Mouse (Mus musculus) midbrain, embryonic 10.5 days (tissue): ENCODE data around the gene Mre11a. TPM values are rescaled to one million over a fixed set of nuclear protein-coding genes. Genes with fewer than 3 reads are reported as not detected.
"Not testable (repeated sequence)": the region's sequence is repeated elsewhere in the genome, so short reads cannot be mapped to it uniquely, and the experiment has no call there.

Experiments
- DNase-seq: peaks from one replicate; pipeline ENCODE4 v3.0.0-alpha.2; 2017; ENCODE audit warnings: low spot score
- H3K27ac ChIP-seq: fragments of 300-500 bp; sonication (generic); replicated peaks from 2 replicates; pipeline ENCODE4 v1.5.1; 2016; ENCODE audit warnings: mild to moderate bottlenecking
- H3K27me3 ChIP-seq: fragments of 300-500 bp; sonication (generic); 2 replicates; pipeline ENCODE4 v1.6.1; 2016; ENCODE audit warnings: low read depth, mild to moderate bottlenecking; ENCODE audit not compliant: poor library complexity, severe bottlenecking
- H3K36me3 ChIP-seq: fragments of 300-500 bp; sonication (generic); 2 replicates; pipeline ENCODE4 v1.6.1; 2016; ENCODE audit warnings: mild to moderate bottlenecking, moderate library complexity
- H3K4me1 ChIP-seq: fragments of 300-500 bp; sonication (generic); 2 replicates; pipeline ENCODE4 v1.6.1; 2016
- H3K4me3 ChIP-seq: fragments of 300-500 bp; sonication (generic); 2 replicates; pipeline ENCODE4 v1.5.1; 2016; ENCODE audit warnings: mild to moderate bottlenecking, moderate library complexity
- H3K9me3 ChIP-seq: fragments of 300-500 bp; sonication (generic); replicated peaks from 2 replicates; pipeline ENCODE4 v1.6.1; 2016; ENCODE audit warnings: mild to moderate bottlenecking
- WGBS: fragments of 180-500 bp; shearing (Covaris S2); methylation state at CpG from one replicate; pipeline ENCODE4 v1.1.7; 2016; 5-methylcytosine and 5-hydroxymethylcytosine counted together
- polyA plus RNA-seq: library from polyadenylated mRNA; unstranded; fragments of >200 nt; fragmentation: Nextera tagmentation; extraction: Ambion mirVana; gene quantifications from 2 replicates; pipeline ENCODE4 v1.2.1, GENCODE M21; 2016

The Mre11a gene
- polyA plus RNA-seq, 1 experiment from 2014 or later = 38.6 TPM

DNA sequence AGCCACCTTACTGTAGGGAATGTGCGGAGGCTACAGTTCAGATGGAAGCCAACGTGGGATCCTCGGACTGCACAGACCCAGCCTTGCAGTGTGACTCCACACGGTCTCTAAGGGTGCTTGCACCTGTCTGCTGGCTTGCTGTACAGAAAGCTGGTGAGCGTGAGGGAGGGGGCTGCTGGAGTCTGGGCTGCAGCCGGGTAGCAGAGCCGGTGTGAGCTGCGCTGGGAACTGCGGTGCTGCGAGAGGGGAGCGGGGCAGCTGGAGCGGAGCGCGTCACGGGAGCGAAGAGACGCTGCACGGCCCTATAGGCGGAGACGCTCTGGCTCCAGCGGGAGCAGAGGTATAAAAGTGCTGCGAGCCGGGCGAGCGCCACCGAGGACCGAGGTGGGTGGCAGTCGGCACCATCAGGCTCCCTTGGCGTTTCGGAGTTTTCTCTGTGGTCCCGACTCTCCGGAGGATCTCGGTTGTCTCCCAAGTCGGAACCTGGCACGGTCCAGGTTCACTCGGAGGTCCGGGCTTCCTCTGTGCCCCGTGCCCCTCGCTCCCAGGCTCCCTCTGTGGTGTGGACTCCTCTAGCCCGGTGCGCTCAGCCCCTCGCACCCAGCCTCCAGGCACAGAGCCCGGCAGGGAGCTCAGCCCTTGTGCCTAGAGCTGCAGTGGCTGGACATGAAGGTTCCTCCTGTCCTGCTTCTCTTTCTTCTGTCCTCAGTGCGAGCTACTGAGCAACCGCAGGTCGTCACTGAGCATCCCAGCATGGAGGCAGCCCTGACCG lies 75.6 kb downstream of the Mre11a start, which contains the start of gene Gpr83:
Gene Gpr83 (plus strand): TSS at position 343 of the 772 bp plus-strand sequence.
- peak within 1 kb of the TSS; percentile 63; the same call in 1 of the 2 replicates for H3K27ac ChIP-seq
- no peaks in the 10 kb centered on the region for H3K36me3 ChIP-seq
- H3K4me3 ChIP-seq = peak within 1 kb of the TSS; percentile 58
- peaks cover 15% of the 10 kb centered on the region for H3K4me1 ChIP-seq
- DNase-seq = peak; percentile 71
- 3% methylated on average over 47 of the region's 47 CpGs for WGBS
- no peaks in the 10 kb centered on the region for H3K9me3 ChIP-seq
- H3K27me3 ChIP-seq = peaks cover 53% of the 10 kb centered on the region

DNA sequence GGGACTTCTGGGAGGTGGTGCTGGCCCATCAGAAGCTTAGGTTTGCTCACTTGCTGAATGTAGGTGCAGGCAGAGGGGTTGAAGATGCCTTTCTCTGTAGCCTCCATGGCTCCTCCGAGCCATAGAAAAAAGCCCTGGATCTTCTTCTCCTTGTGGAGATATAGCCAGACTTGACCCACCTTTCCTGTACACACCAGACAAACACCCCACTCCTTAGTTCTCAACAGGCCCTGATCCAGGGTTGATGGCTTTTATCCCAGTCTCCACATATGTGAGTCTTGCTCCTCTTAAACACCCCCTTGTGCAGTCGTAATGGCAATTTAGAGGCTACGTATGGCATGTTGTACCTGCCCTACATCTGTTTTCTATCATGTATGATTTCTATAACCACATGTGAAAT lies 78.7 kb downstream of the Mre11a start:
- peaks cover 15% of the 10 kb centered on the region for H3K4me1 ChIP-seq
- no peak overlapping the region for H3K27ac ChIP-seq
- H3K4me3 ChIP-seq = no peak overlapping the region
- 90% methylated on average over 3 of the region's 3 CpGs for WGBS
- no peaks in the 10 kb centered on the region for H3K9me3 ChIP-seq
- peaks cover 48% of the 10 kb centered on the region for H3K27me3 ChIP-seq
- no peak for DNase-seq
- H3K36me3 ChIP-seq = no peaks in the 10 kb centered on the region

DNA sequence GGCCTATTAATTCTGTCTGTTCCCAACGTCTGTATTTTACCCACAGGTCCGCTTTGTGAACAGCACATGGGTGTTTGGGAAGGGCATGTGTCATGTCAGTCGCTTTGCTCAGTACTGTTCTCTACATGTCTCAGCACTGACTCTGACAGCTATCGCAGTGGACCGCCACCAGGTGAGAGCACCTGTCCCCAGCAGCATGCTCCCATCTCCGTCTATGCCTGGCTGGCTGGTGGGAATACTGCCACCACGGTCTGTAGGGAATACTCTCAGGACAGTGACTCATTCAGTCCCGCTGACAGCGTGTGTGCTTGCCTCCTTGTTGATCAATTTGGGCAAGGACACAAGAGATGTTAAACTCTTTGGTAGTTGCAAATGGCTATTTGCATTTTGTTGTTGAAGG lies 80.3 kb downstream of the Mre11a start:
- H3K9me3 ChIP-seq = no peaks in the 10 kb centered on the region
- 82% methylated on average over 9 of the region's 9 CpGs for WGBS
- peaks cover 13% of the 10 kb centered on the region for H3K4me1 ChIP-seq
- no peak for DNase-seq
- no peaks in the 10 kb centered on the region for H3K36me3 ChIP-seq
- no peak overlapping the region for H3K4me3 ChIP-seq
- peaks cover 32% of the 10 kb centered on the region for H3K27me3 ChIP-seq
- H3K27ac ChIP-seq = no peak overlapping the region

DNA sequence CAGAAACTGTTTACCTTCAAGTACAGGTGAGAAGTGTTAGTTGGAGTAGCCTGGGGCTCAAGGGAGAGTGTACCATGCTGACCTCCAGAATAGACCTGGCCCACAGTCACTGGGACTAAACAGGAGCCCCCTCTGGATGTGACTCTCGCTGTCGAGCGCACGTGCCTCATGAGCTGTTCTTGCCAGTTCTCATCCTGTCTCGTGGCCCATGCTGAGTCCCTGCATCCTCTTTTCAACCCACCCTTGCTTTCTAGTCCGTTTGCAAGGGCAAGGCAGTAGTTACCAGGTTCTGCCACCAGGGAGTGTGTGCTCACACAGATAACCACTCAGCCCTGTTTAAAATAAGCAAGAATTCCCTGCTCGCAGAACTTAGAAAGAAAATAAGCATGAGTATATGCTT lies 82.5 kb downstream of the Mre11a start:
- Histone ChIP-seq H3K4me1 (peaks cover 9% of the 10 kb centered on the region), H3K27me3 (peaks cover 9% of the 10 kb centered on the region), H3K36me3 (no peaks in the 10 kb centered on the region), H3K27ac (no peak overlapping the region), H3K9me3 (no peaks in the 10 kb centered on the region), H3K4me3 (no peak overlapping the region)
- peak; percentile 50 for DNase-seq
- WGBS = 40% methylated on average over 7 of the region's 7 CpGs

DNA sequence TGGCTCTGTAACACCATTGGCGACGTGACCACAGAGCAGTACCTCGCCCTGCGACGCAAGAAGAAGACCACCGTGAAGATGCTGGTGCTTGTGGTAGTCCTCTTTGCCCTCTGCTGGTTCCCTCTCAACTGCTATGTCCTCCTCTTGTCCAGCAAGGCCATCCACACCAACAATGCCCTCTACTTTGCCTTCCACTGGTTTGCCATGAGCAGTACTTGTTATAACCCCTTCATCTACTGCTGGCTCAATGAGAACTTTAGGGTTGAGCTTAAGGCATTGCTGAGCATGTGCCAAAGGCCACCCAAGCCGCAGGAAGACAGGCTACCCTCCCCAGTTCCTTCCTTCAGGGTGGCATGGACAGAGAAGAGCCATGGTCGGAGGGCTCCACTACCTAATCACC lies 83.9 kb downstream of the Mre11a start:
- no peak overlapping the region for H3K4me3 ChIP-seq
- H3K36me3 ChIP-seq = no peaks in the 10 kb centered on the region
- 95% methylated on average over 8 of the region's 8 CpGs for WGBS
- H3K27ac ChIP-seq = 0 out of 2 replicates have a peak overlapping the region, but pooled peaks have one; percentile 3
- no peak for DNase-seq
- H3K9me3 ChIP-seq = no peaks in the 10 kb centered on the region
- H3K4me1 ChIP-seq = peaks cover 17% of the 10 kb centered on the region
- no peaks in the 10 kb centered on the region; the same call in 1 of the 2 replicates for H3K27me3 ChIP-seq

DNA sequence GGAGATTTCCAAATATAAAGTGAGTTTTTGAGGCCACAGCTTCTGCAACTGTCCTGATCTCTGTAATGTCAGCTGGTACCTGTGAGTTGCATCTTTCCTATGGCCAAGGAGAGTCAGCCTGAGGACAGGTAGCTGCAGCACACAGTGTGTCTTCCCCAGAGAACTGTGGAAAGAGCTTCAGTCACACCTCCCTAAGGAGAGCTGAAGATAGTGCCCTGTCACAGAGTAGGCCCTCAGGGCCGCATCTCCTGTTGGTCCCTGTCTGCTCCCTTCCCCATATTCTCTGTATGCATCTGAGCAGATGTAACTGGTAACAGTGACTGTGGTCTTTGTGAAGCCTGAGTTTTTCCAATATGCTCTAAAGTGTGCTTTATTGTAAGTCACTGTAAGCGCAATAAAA lies 85.9 kb downstream of the Mre11a start:
- no peaks in the 10 kb centered on the region for H3K9me3 ChIP-seq
- H3K27me3 ChIP-seq = no peaks in the 10 kb centered on the region
- H3K27ac ChIP-seq = no peak overlapping the region
- WGBS = 85% methylated on average over 2 of the region's 2 CpGs
- H3K4me3 ChIP-seq = no peak overlapping the region
- H3K4me1 ChIP-seq = peaks cover 17% of the 10 kb centered on the region
- DNase-seq = no peak
- no peaks in the 10 kb centered on the region for H3K36me3 ChIP-seq

DNA sequence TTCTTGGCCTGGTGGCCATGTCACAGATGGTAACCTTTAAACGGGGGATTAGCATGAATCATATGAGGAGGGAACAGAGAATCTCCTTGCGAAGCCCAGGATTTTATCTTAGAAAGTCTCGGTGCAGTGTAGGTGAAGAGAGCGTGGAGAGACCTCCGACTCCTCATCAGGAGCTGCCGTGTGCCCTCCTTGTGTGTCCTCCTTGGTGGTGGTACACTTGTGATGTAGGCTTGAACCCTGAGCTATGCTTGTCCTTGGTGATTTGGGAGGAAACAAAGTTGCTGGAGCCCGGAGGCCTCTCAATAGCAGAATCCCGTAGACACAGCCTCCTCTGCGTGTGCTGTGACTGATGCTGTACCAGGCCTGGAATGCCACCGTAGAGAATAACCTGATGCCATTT lies 86.3 kb downstream of the Mre11a start:
- 0 out of 2 replicates have a peak overlapping the region, but pooled peaks have one; percentile 23 for H3K27ac ChIP-seq
- 93% methylated on average over 10 of the region's 10 CpGs for WGBS

DNA sequence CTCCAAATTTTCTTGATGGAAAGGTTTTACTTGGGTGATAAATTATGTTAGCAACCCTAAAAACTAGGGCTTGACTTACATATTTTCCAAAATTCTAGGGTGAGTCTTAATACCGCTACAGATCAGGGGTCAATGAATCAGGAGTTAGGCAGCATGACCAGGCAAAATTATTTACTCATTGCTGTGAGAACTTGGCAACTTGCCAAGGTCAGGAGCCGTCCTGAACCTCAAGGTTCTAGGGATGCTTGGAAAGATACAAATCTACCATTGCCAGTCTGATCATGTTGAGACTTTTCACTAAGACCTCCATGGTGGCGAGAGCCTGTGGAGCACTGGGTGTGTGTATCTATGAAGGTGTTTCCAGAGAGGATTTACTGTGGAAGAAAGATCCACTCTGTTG lies 87.1 kb downstream of the Mre11a start:
- Histone ChIP-seq H3K9me3 (no peaks in the 10 kb centered on the region), H3K4me1 (peaks cover 26% of the 10 kb centered on the region), H3K36me3 (no peaks in the 10 kb centered on the region), H3K27ac (peak overlapping the region; percentile 78), H3K27me3 (no peaks in the 10 kb centered on the region), H3K4me3 (no peak overlapping the region)
- DNase-seq = no peak
- 86% methylated on average over 3 of the region's 3 CpGs for WGBS

More for the DNA sequence above, 86.3 kb downstream of the Mre11a start:
- Histone ChIP-seq H3K9me3 (no peaks in the 10 kb centered on the region), H3K36me3 (no peaks in the 10 kb centered on the region), H3K4me1 (peaks cover 19% of the 10 kb centered on the region), H3K4me3 (no peak overlapping the region), H3K27me3 (no peaks in the 10 kb centered on the region)
- no peak for DNase-seq

DNA sequence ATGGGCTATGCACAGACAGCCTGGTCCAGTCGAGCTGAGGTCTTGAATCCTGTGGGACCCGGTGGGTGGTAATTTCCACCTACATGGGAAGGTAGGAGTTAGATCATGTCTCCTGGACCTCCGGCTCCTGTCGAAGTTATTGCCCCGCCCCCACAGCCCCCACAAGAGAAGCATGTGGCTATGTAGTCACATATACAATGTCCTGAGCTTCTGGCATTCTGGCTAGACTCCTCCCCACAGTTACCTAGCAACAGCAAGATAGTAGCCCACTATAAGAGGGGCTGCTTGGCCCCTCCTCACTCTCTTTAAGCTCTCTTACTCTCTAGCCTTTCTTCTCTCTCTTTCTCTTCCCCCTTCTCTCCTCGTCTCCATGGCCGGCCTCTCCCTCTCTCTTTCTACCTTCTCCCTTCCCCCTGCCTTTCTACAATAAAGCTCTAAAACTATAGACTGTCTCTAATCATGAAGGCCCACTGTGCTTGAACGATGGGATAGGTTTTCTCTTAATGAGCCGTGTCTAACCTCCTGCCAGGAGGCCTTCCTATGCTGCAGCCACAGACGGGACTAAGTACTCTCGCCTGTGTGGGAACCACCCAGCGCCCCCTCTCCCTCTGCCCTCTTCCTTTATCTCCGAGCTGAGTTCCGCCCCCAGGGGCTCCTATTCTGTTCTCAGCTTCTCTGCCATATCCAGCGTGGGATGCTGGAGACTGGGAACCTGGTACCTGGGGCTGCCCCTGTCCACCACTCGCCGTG lies 87.9 kb downstream of the Mre11a start:
- Histone ChIP-seq H3K27ac (peak overlapping the region; percentile 78), H3K4me1 (peaks cover 27% of the 10 kb centered on the region), H3K36me3 (no peaks in the 10 kb centered on the region), H3K9me3 (no peaks in the 10 kb centered on the region), H3K4me3 (0 out of 2 replicates have a peak overlapping the region, but pooled peaks have one; percentile 4), H3K27me3 (no peaks in the 10 kb centered on the region)
- peak; percentile 46 for DNase-seq
- WGBS = 36% methylated on average over 17 of the region's 17 CpGs

DNA sequence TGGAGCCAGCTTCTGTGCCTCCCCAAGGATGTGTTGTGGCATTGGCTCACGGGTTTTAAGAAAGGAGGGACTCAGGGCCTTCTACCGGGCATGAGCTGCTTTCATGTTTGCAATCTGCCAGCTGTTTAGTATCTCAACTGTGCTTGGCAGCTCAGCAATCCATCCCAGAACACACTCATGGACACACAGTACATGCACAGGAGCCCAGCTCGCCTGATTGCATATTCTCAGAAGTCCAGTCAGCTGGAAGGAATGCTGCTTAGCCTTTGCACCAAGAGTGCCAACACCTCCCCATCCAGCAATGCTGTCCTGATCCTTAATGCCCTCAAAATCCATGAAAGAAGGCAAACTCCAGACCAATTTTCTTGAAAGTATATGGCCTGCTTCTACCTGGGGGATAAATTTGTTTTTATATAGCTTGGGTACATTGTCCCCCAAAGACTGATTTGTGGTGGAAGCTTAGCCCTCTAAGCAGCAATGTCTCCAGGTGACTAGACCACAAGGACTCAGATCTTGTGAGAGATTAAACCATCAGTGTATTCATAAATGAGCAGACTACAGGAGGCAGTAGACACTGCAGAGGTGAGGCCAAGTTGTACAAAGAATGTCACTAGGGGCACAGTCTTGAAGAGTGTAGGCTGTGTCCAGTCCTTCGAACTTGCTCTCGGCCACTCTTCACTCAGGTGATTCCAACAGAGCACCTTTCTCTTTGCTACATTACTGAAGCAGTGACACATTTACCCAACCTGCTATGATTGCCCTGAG lies 91.5 kb downstream of the Mre11a start:
- WGBS = 83% methylated on average over 5 of the region's 5 CpGs
- no peaks in the 10 kb centered on the region for H3K36me3 ChIP-seq
- H3K9me3 ChIP-seq = no peaks in the 10 kb centered on the region
- H3K4me1 ChIP-seq = peaks cover 27% of the 10 kb centered on the region
- no peak overlapping the region for H3K27ac ChIP-seq
- H3K27me3 ChIP-seq = no peaks in the 10 kb centered on the region
- H3K4me3 ChIP-seq = no peak overlapping the region
- no peak for DNase-seq

DNA sequence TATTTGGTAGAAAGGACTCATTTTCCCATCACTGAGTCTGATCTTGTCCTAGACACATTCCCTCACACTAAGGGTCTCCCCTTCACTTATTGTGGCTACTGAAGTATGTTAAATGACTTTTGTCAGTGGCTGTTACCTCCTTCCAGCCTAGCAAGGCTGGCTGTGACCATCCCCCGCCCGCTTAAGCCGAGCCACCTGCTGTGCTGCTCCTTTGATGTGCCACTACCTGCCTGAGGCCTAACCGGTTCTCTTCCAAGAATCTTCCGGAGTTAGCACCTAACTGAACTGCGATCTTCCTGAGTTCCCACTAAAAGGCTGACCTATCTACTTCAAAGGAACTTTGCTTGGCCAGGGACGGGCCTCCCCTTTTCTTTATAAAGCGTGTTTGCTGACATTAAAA lies 92.1 kb downstream of the Mre11a start:
- H3K4me3 ChIP-seq, H3K27me3 ChIP-seq, H3K9me3 ChIP-seq, H3K27ac ChIP-seq, DNase-seq, H3K36me3 ChIP-seq: not testable (repeated sequence)
- H3K4me1 ChIP-seq = peaks cover 26% of the 10 kb centered on the region
- 28% methylated on average over 8 of the region's 8 CpGs for WGBS

DNA sequence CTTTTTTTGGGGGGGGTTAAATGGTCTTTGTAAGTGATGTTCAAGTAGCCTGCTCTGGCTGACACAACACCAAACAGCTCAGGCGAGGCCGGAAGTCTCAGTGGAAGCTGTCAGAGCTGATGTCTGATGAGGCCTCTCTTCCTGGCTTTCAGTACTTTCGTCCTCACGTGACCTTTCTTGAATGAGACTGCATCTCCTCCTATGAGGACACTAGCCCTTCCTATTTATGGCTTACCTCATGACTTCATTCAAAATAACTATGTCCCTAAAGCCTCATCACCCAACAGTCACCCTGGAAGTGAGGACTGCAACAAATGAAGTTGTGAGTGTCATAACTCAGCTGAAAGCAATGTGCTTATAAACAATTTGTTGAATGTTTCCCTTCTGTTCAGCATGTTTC lies 100.2 kb downstream of the Mre11a start:
- H3K9me3 ChIP-seq = no peaks in the 10 kb centered on the region
- H3K36me3 ChIP-seq = no peaks in the 10 kb centered on the region
- H3K27ac ChIP-seq = no peak overlapping the region
- no peak overlapping the region for H3K4me3 ChIP-seq
- no peaks in the 10 kb centered on the region for H3K4me1 ChIP-seq
- DNase-seq = no peak
- no peaks in the 10 kb centered on the region for H3K27me3 ChIP-seq
- 84% methylated on average over 4 of the region's 4 CpGs for WGBS
